14 mouse cellular contexts compared by ENCODE assay signal in the genomic region with DNA sequence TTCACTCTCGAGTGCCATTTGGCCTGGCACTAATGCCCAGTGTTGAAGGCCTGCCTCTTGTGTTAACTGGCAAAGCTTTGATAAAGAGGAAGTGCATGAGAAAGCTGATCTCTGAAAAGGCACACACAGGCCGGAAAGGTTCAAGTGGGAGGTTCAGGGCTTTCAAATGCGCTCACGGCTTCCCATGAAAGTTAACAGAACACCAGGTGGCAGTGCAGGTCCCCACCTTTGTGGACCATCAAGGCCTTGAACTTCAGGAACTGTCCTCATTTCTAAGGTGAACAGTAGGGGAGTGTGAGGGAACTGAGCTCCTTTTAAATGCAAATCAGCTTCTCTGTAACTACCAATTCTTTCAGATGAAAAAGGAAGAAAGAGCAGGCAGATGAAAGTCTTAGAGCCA.
DNase-seq lines count a peak whose midpoint lies in the region; TF ChIP-seq lines count a peak whose summit lies in the region.
"Had no signal": no experiment of that assay in that cellular context is flagged by ENCODE, and none has a peak within 500 bp of the region (broad histone marks: within the 10 kb centered on the region; RNA-seq: fewer than 3 reads in every experiment).

No protein-coding gene starts in this region.

- H3K27ac ChIP-seq in layer of hippocampus, adult 2 months: peak overlapping the region; percentile 73; the same call in 1 of the 2 replicates
- H3K27ac ChIP-seq: hindbrain, embryonic 15.5 days; liver, embryonic 15.5 days; macrophage had no signal

- peak; percentile 9 for DNase-seq in embryo, embryonic 11 days
- no peak for DNase-seq in embryo, embryonic 10 days (ENCODE audit: low spot score)
- DNase-seq in layer of hippocampus, adult 2 months (ENCODE audit: low spot score in 2 of 2): no peak
- DNase-seq in layer of hippocampus, adult 11-12 months (ENCODE audit: low spot score): no peak
- DNase-seq in A20 (ENCODE audit: low read depth, low spot score) (peak; percentile 85), ZHBTc4 (ENCODE audit: low read depth, low spot score) (peak; percentile 92), MN1 (ENCODE audit: low spot score) (no peak)
- no peak for DNase-seq in adrenal gland, adult 2 months
- DNase-seq: adrenal gland, postnatal 14 days; B cell, adult 2 months; kidney, adult 9 months had no signal

- peak; percentile 52 for TF ChIP-seq CTCF in layer of hippocampus, adult 2 months (conservative IDR thresholded peaks at IDR 0.05)

- H3K4me3 ChIP-seq in layer of hippocampus, adult 2 months: no peak overlapping the region
- H3K4me3 ChIP-seq: hindbrain, embryonic 15.5 days; liver, embryonic 15.5 days had no signal

Comparison
In these comparisons a context has a peak if more than half of its experiments do, and no peak if none do; other contexts are left out.
1. DNase-seq: peak in embryo, embryonic 11 days (single experiment), A20 (single experiment) and ZHBTc4 (single experiment); none in embryo, embryonic 10 days (single experiment), layer of hippocampus, adult 2 months (0 of 2), layer of hippocampus, adult 11-12 months (single experiment), MN1 (single experiment) and adrenal gland, adult 2 months (single experiment).